17 mouse cellular contexts compared by ENCODE assay signal in the genomic region with DNA sequence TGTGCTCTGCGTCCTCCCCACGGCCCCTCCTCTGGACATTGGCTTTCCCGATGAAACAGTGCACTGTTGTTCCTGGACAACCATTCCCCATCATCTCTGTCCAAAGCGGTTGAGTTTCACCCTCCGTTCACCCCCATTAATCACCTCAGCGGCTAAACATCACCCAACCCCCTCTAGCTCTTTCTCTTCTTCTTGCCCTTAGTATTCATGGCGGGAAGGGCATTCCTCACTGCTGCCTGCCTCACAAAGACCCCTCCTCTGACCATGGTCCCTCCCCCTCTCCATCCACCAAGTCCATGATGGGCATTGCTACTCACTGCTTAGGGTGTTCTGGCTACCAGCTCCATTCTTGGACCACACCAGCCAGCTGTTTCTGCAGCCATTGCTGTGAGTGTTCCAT. TPM values are rescaled to one million over a fixed set of nuclear protein-coding genes. Genes with fewer than 3 reads are reported as not detected.
DNase-seq lines count a peak whose midpoint lies in the region; ATAC-seq lines count a peak whose summit lies in the region.
"Had no signal": no experiment of that assay in that cellular context is flagged by ENCODE, and none has a peak within 500 bp of the region (broad histone marks: within the 10 kb centered on the region; RNA-seq: fewer than 3 reads in every experiment).

No protein-coding gene starts in this region.

- H3K4me2 ChIP-seq in kidney, embryonic 14.5 days (replicated peaks; ENCODE audit: low read depth, low read length) = no peak overlapping the region; the same call in 1 of the 2 replicates
- H3K4me2 ChIP-seq: limb, embryonic 15.5 days had no signal

- 2% methylated on average over 7 of the region's 7 CpGs for WGBS in kidney, embryonic 14.5 days
- WGBS in embryonic facial prominence, embryonic 10.5 days = 44% methylated on average over 7 of the region's 7 CpGs

- peak; percentile 40; the same call in 1 of the 2 replicates for ATAC-seq in kidney, embryonic 14.5 days (ENCODE audit: low FRiP score, low TSS enrichment)
- ATAC-seq: forebrain, embryonic 16.5 days; lung, postnatal 0 days had no signal

- H3K4me3 ChIP-seq in kidney, embryonic 14.5 days (ENCODE audit: low read length) = no peak overlapping the region
- no peak overlapping the region for H3K4me3 ChIP-seq in embryonic facial prominence, embryonic 10.5 days
- H3K4me3 ChIP-seq: layer of hippocampus, adult 2 months; limb, embryonic 15.5 days had no signal

- DNase-seq in kidney, adult 11 months = no peak
- peak; percentile 79 for DNase-seq in embryo, embryonic 9.5 days (ENCODE audit: extremely low spot score)
- peak; percentile 89 for DNase-seq in mesoderm, embryonic 11.5 days (ENCODE audit: low read depth, low spot score)
- peak; percentile 52 for DNase-seq in yolk sac, embryonic 10.5 days (ENCODE audit: low spot score)
- DNase-seq in embryonic facial prominence, embryonic 10.5 days (ENCODE audit: low spot score) = no peak
- no peak for DNase-seq in cerebellum, adult 11-12 months
- DNase-seq: adrenal gland, postnatal 25 days; cerebellum, adult 2 months; kidney, adult 9 months; layer of hippocampus, postnatal 36 days; midbrain, embryonic 14.5 days; thymus, postnatal 25 days had no signal

- H3K9ac ChIP-seq in kidney, embryonic 14.5 days (ENCODE audit: low read depth, low read length) = no peak overlapping the region
- H3K9ac ChIP-seq: limb, embryonic 15.5 days had no signal

- H3K27ac ChIP-seq in kidney, embryonic 14.5 days (ENCODE audit: low read depth, low read length) = peak overlapping the region; percentile 57; the same call in 1 of the 2 replicates
- no peak overlapping the region for H3K27ac ChIP-seq in embryonic facial prominence, embryonic 10.5 days (replicated peaks)
- H3K27ac ChIP-seq: layer of hippocampus, adult 2 months; limb, embryonic 15.5 days had no signal

- peaks cover 60% of the 10 kb centered on the region for H3K4me1 ChIP-seq in kidney, embryonic 14.5 days (ENCODE audit: control insufficient read depth, insufficient read depth, low read length)
- peaks cover 15% of the 10 kb centered on the region for H3K4me1 ChIP-seq in embryonic facial prominence, embryonic 10.5 days

- no peaks in the 10 kb centered on the region for H3K9me3 ChIP-seq in kidney, embryonic 14.5 days (ENCODE audit: control insufficient read depth, low read length)
- H3K9me3 ChIP-seq in embryonic facial prominence, embryonic 10.5 days = no peaks in the 10 kb centered on the region
- H3K9me3 ChIP-seq: limb, embryonic 15.5 days had no signal

- no peaks in the 10 kb centered on the region for H3K27me3 ChIP-seq in kidney, embryonic 14.5 days (ENCODE audit: control insufficient read depth, insufficient read depth, low read length)
- H3K27me3 ChIP-seq in embryonic facial prominence, embryonic 10.5 days (replicated peaks; ENCODE audit: low read depth, poor library complexity, severe bottlenecking) = peaks cover 100% of the 10 kb centered on the region

- H3K36me3 ChIP-seq in kidney, embryonic 14.5 days (ENCODE audit: control insufficient read depth, insufficient read depth, low read length) = no peaks in the 10 kb centered on the region
- no peaks in the 10 kb centered on the region for H3K36me3 ChIP-seq in embryonic facial prominence, embryonic 10.5 days (replicated peaks)
- H3K36me3 ChIP-seq: limb, embryonic 15.5 days had no signal

RNA-seq across cellular contexts. Expression of a gene that starts 46.9 kb away (rescaled TPM):
- 7.4 and 8.6 TPM in 2 replicates for polyA plus RNA-seq in kidney, embryonic 14.5 days (2014; fragmentation: Nextera tagmentation; extraction: Ambion mirVana)
- 0.11 and 0.16 TPM in 2 replicates for polyA plus RNA-seq in embryonic facial prominence, embryonic 10.5 days (2016; fragmentation: Nextera tagmentation; extraction: Ambion mirVana)
- polyA plus RNA-seq: forebrain, embryonic 16.5 days; midbrain, embryonic 14.5 days had no signal

Comparison
In these comparisons a context has a peak if more than half of its experiments do, and no peak if none do; other contexts are left out.
1. DNase-seq: peak in embryo, embryonic 9.5 days (single experiment), mesoderm, embryonic 11.5 days (single experiment) and yolk sac, embryonic 10.5 days (single experiment); none in kidney, adult 11 months (single experiment), embryonic facial prominence, embryonic 10.5 days (single experiment) and cerebellum, adult 11-12 months (single experiment).